Mouse (Mus musculus) olfactory bulb, adult 2 months (tissue): ENCODE data around the gene Fcnb. TPM values are rescaled to one million over a fixed set of nuclear protein-coding genes. Genes with fewer than 3 reads are reported as not detected.

Experiments used
- H3K27ac ChIP-seq: fragments of 200-500 bp; 2 replicates; pipeline ENCODE4 v1.5.1; 2012; ENCODE audit warnings: low read depth, low read length; ENCODE audit not compliant: insufficient read depth
- H3K4me1 ChIP-seq: fragments of 200-500 bp; 2 replicates; pipeline ENCODE4 v1.6.1; 2012; ENCODE audit warnings: low read length; ENCODE audit not compliant: control insufficient read depth, insufficient read depth
- H3K4me3 ChIP-seq: fragments of 200-500 bp; 2 replicates; pipeline ENCODE4 v1.5.1; 2012; ENCODE audit warnings: mild to moderate bottlenecking, low read depth, low read length, moderate library complexity; ENCODE audit not compliant: insufficient read depth
- CTCF ChIP-seq: fragments of 200-500 bp; IDR thresholded peaks from 2 replicates; pipeline ENCODE4 v1.5.1; 2012; ENCODE audit warnings: low read depth, mild to moderate bottlenecking, low read length, moderate library complexity; ENCODE audit not compliant: insufficient read depth
- POLR2A ChIP-seq: fragments of 200-500 bp; IDR thresholded peaks from 2 replicates; pipeline ENCODE4 v1.6.1; 2012; ENCODE audit warnings: mild to moderate bottlenecking, low read depth, low read length, moderate library complexity; ENCODE audit not compliant: insufficient read depth
- WGBS: fragments of 180-500 bp; shearing (Covaris S2); methylation state at CpG from one replicate; pipeline ENCODE4 v1.1.7; 2018; 5-methylcytosine and 5-hydroxymethylcytosine counted together
- polyA plus RNA-seq: library from polyadenylated mRNA; stranded (reverse); fragments of >200 nt; gene quantifications from 2 replicates; pipeline ENCODE4 v1.2.4, GENCODE M21; 2012; ENCODE audit warnings: low replicate concordance; ENCODE audit not compliant: missing spikeins, insufficient read depth, insufficient read length

Fcnb gene
- not detected in 2 replicates for polyA plus RNA-seq

- no peaks in the 10 kb centered on the region for H3K4me1 ChIP-seq
- TF ChIP-seq POLR2A (no peak), CTCF (no peak)
- WGBS: 94% methylated on average over 3 of the region's 3 CpGs
- H3K4me3 ChIP-seq: no peak within 1 kb of the TSS
- H3K27ac ChIP-seq: no peak within 1 kb of the TSS
Observed at GRCm38 (mm10) chr2:28084768-28085167, at the start of gene Fcnb. Gene Fcnb (minus strand): TSS chr2:28084885.

- WGBS: 91% methylated on average over 9 of the region's 9 CpGs
- Histone ChIP-seq H3K4me3 (no peak overlapping the region), H3K27ac (no peak overlapping the region), H3K4me1 (peaks cover 25% of the 10 kb centered on the region)
- TF ChIP-seq CTCF (no peak), POLR2A (no peak)
Observed at GRCm38 (mm10) chr2:28133833-28134232, 49.1 kb upstream of the Fcnb start.

DNA sequence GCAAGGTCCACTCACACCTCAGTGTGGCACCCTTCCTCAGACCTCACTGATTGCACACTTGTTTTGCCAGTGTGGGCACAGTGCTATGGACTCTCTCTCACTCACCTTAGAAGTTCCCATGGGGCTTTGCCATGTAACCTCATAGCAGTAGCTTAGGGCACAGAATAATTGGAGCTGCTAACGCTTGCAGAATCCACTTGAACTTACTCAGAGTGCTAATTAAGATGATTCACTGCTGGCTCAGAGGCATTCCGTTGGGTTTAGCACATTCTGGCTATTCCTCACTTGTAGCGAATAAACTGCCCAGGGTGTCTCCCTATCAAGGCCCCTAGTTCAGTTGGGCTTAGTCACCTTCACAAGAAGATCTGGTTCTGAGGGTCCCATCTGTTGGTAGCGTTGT lies 47.4 kb upstream of the Fcnb start:
- peaks cover 18% of the 10 kb centered on the region for H3K4me1 ChIP-seq
- WGBS: 16% methylated on average over 4 of the region's 4 CpGs
- H3K27ac ChIP-seq: peak overlapping the region; percentile 65
- TF ChIP-seq POLR2A: no peak
- TF ChIP-seq CTCF: no peak
- no peak overlapping the region for H3K4me3 ChIP-seq

GRCm38 (mm10) chr2:28126763-28127438 lies 42.2 kb upstream of the Fcnb start:
- H3K27ac ChIP-seq: no peak overlapping the region
- WGBS: 68% methylated on average over 12 of the region's 12 CpGs
- H3K4me3 ChIP-seq: no peak overlapping the region
- TF ChIP-seq POLR2A: no peak
- no peak for TF ChIP-seq CTCF
- H3K4me1 ChIP-seq: peaks cover 17% of the 10 kb centered on the region

DNA sequence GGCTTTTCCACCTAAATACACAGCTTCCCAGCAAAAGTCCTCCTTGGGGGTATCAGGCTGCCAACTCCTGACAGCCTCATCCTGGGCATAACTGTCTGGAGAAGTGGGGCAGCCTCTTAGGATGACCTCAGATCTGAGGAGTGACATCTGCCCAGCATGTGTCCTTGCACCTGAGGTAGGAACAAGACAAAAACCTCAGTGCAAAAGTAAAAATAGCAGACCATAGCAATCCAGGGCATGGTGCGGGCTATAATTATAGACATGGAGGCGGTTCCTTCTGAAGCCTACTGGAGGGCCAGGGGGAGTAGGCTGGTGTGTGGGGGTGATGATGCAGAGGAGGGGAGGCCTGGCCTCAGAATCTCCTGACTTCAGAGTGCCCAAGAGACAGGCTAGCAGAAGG lies 39.2 kb upstream of the Fcnb start:
- Histone ChIP-seq H3K4me3 (no peak overlapping the region), H3K27ac (no peak overlapping the region), H3K4me1 (peaks cover 18% of the 10 kb centered on the region)
- WGBS: 37% methylated on average over 2 of the region's 2 CpGs
- TF ChIP-seq POLR2A (no peak), CTCF (no peak)

- WGBS: 86% methylated on average over 4 of the region's 4 CpGs
- peaks cover 25% of the 10 kb centered on the region for H3K4me1 ChIP-seq
- H3K27ac ChIP-seq: no peak overlapping the region
- no peak overlapping the region for H3K4me3 ChIP-seq
- TF ChIP-seq CTCF: no peak
- TF ChIP-seq POLR2A: no peak
Observed at GRCm38 (mm10) chr2:28121309-28121708, 36.6 kb upstream of the Fcnb start.

DNA sequence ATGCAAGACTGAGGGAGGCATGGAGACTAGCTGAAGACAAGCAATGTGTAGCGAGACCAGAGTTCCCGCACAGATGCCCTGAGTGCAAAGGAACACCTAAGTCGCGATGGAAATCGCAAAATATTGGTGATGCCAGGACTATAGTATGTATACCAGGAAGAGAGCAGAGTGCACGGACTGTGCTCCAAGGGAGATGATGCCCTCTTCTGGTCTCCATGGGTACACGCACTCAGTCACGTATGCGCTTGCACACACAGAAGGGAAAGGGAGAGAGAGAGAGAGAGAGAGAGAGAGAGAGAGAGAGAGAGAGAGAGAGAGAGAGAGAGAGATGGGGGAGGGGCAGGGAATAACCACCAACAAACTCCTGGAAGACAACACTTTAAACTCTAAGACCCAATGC lies 35.7 kb upstream of the Fcnb start:
- no peak overlapping the region for H3K4me3 ChIP-seq
- H3K4me1 ChIP-seq: peaks cover 25% of the 10 kb centered on the region
- no peak for TF ChIP-seq POLR2A
- TF ChIP-seq CTCF: no peak
- WGBS: 97% methylated on average over 9 of the region's 9 CpGs
- no peak overlapping the region for H3K27ac ChIP-seq

DNA sequence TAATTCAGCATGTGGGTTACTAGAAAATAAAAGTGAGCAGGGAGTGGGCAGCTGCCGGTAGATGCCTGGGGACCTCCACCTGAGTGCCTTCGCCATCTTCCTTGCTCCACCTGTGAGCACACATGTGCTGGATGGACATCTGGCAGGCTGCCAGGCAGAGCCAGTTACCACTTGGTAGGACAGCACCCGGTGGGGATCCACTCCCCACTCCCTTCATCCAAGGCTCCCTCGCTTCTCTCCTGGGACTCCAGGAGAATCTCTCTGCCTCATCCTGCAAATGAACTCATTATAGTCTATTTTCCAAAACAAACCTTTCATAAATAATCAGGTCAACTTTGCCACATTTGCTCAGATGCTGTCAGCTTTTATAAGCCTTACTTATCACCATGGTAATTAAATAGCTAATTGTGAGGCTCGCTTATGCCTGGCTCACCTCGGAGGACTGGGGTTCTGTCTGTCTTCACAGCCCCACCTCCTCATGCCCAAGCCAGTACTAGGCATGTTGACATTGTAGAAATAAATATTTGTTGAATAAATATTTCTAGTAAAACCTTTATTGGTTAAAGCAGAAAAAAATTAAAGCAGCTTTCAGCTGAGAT lies 33.9 kb upstream of the Fcnb start:
- Histone ChIP-seq H3K4me3 (no peak overlapping the region), H3K27ac (no peak overlapping the region), H3K4me1 (peaks cover 19% of the 10 kb centered on the region)
- WGBS: 51% methylated on average over 6 of the region's 6 CpGs
- no peak for TF ChIP-seq POLR2A
- TF ChIP-seq CTCF: no peak

DNA sequence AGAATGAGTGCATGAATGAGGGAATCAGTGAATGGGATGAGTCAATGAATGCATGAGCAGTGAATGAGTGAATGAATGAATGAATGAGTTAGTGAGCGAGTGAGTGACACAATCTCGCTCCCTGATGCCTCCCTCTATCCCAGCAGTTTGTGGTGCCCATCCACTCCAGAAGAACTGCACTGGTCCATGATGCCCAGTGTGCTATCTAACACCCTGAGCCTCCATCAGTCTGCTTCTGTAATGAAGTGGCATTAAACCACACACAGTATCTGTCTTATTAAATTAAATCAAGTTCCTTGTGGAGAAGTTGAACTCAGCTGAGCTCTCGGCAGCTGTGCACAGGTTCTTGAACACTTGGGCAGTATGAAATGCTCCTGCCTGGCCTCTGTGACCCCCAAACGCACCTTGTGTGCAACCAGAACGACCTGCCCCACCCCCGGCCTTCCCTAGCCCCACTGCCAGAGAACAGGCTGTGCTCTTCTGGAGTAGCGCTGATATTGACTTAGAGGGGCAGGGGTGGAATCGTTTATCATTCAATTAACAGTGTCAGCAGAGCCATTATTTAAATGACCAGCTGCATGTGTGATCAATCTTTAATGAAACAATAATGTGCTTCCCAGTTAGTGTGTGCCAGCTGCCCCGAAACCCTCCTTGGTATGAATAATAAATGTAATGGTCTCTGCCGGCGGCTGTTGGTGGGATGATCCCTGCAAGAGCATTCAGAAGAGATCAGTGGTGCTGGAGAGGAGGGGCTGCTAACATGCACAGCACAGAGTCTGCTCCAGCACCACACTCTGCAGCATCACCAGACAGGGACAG lies 33.0 kb upstream of the Fcnb start:
- Histone ChIP-seq H3K4me3 (no peak overlapping the region), H3K27ac (no peak overlapping the region), H3K4me1 (peaks cover 16% of the 10 kb centered on the region)
- WGBS: 49% methylated on average over 11 of the region's 11 CpGs
- TF ChIP-seq CTCF (no peak), POLR2A (no peak)
